Mouse (Mus musculus): ENCODE measurements at regions not wholly inside any gene's neighbourhood (a gene's known extent, or its start where the extent isn't known, plus 50 kb on each side); places are given as distances from the start of the nearest gene placed in this dataset.

- no peak for DNase-seq
Observed at GRCm38 (mm10) chr1:104226493-104226892, 541.8 kb upstream of the Cdh20 start.

DNA sequence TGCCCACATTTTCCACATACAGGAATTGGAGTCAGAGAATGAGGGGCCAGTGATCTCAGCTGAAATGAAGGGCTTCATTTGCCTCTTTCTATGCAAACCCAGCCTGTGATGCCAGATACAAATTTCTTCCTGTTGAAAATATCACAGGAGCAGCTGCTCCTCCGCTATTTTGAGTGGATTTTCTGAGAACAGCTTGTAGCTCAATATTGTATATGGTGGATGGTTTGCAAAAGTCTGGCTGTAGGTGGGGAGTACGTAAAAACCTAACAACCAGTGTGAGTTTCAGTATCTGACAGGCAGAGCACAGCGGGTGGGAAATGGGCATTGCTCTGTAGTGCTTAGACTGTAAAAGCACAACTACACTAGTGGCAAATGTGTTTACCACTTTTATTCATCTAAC, 541.4 kb upstream of the Cdh20 start:
- no peak for DNase-seq

DNA sequence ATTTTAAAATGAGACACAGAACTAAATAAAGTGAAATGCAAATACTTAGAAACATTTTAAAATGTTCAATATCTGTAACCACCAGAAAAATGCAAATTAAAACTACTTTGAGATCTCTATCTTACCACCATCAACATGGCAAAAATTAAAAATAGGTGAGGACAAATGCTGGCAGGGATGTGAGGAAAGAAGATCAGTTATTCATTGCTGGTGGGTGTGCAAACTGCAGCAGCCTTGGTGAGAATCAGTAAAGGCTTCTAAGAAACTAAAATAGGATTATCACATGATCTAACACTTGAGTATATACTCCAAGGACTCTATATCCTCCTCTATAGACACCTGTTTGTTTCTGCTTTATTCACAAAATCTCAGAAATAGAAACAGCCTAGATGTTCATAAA, 526.7 kb upstream of the Cdh20 start:
- no peak for DNase-seq

DNA sequence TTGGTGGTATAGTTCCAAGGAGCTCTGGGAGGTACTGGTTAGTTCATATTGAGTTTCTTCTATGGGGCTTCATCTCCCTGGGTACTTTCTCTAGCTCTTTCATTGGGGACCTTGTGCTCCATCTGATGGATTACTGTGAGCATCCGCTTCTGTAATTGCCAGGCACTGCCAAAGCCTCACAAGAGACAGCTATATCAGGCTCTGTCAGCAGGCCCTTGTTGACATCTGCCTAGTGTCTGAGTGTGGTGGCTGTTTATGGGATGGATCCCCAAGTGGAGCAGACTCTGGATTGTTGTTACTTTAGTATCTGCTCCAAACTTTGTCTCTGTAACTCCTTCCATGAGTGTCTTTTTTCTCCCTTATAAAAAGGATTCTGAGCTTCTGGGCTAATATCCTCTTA, 502.6 kb upstream of the Cdh20 start:
- no peak for DNase-seq

DNA sequence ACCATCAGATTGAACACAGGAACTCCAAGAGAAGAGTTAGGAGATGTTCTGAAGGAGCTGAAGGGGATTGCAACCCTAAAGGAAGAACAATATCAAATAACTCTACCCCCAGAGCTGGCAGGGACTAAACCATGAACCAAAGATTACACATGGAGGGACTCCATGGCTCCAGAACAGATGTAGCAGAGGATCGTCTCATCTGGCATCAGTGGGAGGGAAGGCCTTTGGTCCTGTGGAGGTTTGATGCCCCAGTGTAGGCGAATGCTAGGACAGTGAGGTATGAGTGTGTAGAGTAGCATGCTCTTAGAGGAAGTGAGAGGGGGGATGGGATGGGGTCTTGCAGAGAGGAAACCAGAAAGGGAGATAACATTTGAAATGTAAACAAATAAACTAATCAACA, 460.4 kb upstream of the Cdh20 start:
- DNase-seq = no peak

- no peak for DNase-seq
Observed at GRCm38 (mm10) chr1:104311617-104312016, 456.7 kb upstream of the Cdh20 start.

- peak; percentile 52 for DNase-seq
Observed at GRCm38 (mm10) chr1:104315058-104315457, 453.3 kb upstream of the Cdh20 start.

DNA sequence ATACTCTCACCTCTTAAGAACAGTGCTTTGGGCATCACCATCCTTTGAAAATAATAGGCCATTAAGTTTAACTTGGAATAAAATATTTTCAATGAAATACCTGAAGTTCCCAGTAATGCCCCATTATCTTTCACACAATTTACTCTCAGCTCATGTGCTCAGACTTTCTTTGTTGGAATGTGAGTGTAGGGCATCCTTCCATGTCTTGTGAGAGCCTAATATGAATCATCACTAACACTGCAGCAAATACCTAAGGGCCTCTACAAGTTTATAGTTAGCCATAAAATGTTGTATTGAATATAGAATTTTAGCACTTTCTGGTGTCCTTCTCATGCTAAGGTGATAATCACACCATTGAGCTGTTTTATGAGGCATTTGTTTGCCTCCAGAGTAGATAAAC, 450.3 kb upstream of the Cdh20 start:
- DNase-seq = no peak

- DNase-seq = peak; percentile 14
Observed at GRCm38 (mm10) chr1:104332666-104333370, 435.5 kb upstream of the Cdh20 start.

- peak; percentile 23 for DNase-seq
Observed at GRCm38 (mm10) chr1:104333577-104333976, 434.8 kb upstream of the Cdh20 start.
